Mouse (Mus musculus) C2C12 (cell line): Measurements from ENCODE around the gene Armcx6.

Experiments
- CTCF ChIP-seq: IDR thresholded peaks from one replicate; pipeline ENCODE4 v1.5.1; 2011; ENCODE audit not compliant: control insufficient read depth, insufficient read depth, insufficient read length
- MAX ChIP-seq: IDR thresholded peaks from one replicate; pipeline ENCODE4 v1.6.1; 2011; ENCODE audit warnings: mild to moderate bottlenecking, control low read depth

- TF ChIP-seq MAX (no peak), CTCF (no peak)
Observed at GRCm38 (mm10) chrX:134716863-134717262, 34.4 kb downstream of the Armcx6 start.
